Mouse (Mus musculus): ENCODE data around the gene Mafg.
A peak's percentile ranks its signal among the peaks of the same experiment; 100 is the strongest.

The Mafg gene

GRCm38 (mm10) chr11:120643601-120643987 lies 10.2 kb upstream of the Mafg start, which contains the start of gene Pycr1:
TSS of gene Pycr1 (minus strand) at chr11:120643769.
- DNase-seq, result peak; percentile 93

- DNase-seq, result no peak
Measured at GRCm38 (mm10) chr11:120642939-120643600, 9.7 kb upstream of the Mafg start.

- DNase-seq, result no peak
Measured at GRCm38 (mm10) chr11:120641869-120642268, 8.5 kb upstream of the Mafg start.

GRCm38 (mm10) chr11:120641255-120641654 lies 7.9 kb upstream of the Mafg start:
- DNase-seq, result no peak

GRCm38 (mm10) chr11:120634810-120635209 lies 1.4 kb upstream of the Mafg start:
- DNase-seq, result no peak

GRCm38 (mm10) chr11:120632559-120633519 lies 561 bp downstream of the Mafg start:
- DNase-seq, result peak; percentile 61

GRCm38 (mm10) chr11:120631726-120632448 lies 1.5 kb downstream of the Mafg start:
- no peak for DNase-seq

- DNase-seq, result no peak
Measured at GRCm38 (mm10) chr11:120630881-120631725, 2.3 kb downstream of the Mafg start.

GRCm38 (mm10) chr11:120630401-120630871 lies 3.0 kb downstream of the Mafg start:
- DNase-seq, result no peak

GRCm38 (mm10) chr11:120629911-120630310 lies 3.5 kb downstream of the Mafg start:
- no peak for DNase-seq

- no peak for DNase-seq
Measured at GRCm38 (mm10) chr11:120629341-120629730, 4.1 kb downstream of the Mafg start.

- DNase-seq, result no peak
Measured at GRCm38 (mm10) chr11:120628601-120629340, 4.6 kb downstream of the Mafg start.

- no peak for DNase-seq
Measured at GRCm38 (mm10) chr11:120627468-120628300, 5.7 kb downstream of the Mafg start.

- DNase-seq, result no peak
Measured at GRCm38 (mm10) chr11:120626785-120627467, 6.5 kb downstream of the Mafg start.

- no peak for DNase-seq
Measured at GRCm38 (mm10) chr11:120625152-120625775, 8.1 kb downstream of the Mafg start, which contains the start of gene Sirt7. TSS of gene Sirt7 (minus strand) at chr11:120625240.

- DNase-seq, result peak; percentile 82
Measured at GRCm38 (mm10) chr11:120624680-120625111, 8.7 kb downstream of the Mafg start.

GRCm38 (mm10) chr11:120623961-120624679 lies 9.3 kb downstream of the Mafg start:
- peak; percentile 53 for DNase-seq

GRCm38 (mm10) chr11:120622805-120623204 lies 10.6 kb downstream of the Mafg start:
- DNase-seq, result no peak
